Mouse (Mus musculus) R1 (cell line): Measurements from ENCODE around the gene Fam227a.

Experiments used
- DNase-seq: peaks from one replicate; pipeline ENCODE4 v3.0.0-alpha.2; 2018; ENCODE audit warnings: low read depth, low spot score

Gene Fam227a

DNA sequence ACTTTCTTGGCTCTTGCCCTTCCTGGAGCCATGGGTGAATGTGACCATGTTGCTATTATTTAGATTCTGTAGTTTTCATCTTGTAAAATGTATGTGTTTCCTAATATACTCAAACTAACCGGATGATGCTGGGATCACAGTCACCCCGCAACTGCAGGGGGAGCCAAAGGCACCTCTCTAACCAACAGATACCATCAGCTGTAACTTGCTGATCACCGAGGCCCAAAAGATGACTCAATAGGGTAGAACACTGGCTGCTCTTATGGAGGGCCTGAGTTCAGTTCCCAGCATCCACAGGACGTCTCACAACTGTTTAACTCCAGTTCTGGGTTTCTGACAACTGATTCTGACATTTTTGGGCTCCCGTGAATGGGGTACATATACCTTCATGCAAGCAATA is 42.0 kb downstream of the Fam227a start:
- peak; percentile 51 for DNase-seq

DNA sequence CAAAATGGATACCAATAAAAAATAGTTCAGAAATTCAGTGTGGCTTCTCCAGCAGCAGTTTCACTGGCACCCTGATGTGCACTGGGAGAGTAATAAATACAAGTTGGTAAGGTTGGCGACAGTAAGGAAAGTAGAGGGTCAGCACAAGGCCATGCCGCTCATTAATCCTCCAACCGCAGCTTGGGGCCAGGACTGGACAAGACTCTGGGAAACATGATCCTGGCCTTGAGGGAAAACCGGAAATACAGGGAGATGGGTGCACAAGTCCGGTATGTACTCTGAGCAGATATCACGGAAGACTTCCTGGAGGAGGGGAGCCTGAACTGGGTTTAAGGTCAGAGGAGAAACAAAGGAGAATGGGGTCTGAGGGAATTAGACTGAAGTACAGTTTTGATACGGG is 43.3 kb downstream of the Fam227a start:
- no peak for DNase-seq

DNA sequence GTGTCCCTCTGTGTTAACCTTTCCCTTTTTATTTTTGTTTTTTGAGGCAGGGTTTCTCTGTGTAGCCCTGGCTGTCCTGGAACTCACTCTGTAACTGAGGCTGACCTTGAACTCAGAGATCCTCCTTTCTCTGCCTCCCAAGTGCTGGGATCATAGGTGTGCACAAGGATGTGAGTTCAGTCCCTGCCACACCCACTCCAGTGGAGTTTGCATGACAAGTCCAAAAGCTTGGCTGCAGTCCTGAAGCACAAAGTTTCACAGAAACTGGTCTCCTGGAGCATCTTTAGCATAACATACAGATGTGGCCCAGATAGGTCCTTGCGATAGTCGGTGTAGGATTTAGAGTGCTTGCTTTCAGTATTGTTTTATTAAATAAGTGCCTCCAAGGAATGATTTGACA is 49.5 kb downstream of the Fam227a start:
- DNase-seq: peak; percentile 80

DNA sequence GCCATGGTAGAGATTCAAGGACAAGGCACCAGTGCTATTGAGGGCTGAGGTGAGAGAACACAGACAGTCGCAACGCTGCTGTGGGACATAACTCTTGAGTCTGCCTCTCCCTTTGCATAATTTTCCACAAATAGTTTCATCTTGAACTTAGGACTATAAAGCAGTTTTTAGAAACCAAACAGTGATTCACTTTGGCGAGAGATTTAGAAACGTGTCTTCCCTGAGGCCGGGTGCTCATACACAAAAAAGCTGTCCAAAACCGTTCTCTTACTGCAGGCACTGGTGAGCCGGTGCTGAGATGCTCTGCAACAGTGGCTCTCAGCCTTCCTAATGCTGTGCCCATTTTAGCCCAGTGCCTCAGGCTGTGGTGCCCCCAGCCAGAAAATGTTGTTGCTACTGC is 50.5 kb downstream of the Fam227a start:
- DNase-seq: no peak

DNA sequence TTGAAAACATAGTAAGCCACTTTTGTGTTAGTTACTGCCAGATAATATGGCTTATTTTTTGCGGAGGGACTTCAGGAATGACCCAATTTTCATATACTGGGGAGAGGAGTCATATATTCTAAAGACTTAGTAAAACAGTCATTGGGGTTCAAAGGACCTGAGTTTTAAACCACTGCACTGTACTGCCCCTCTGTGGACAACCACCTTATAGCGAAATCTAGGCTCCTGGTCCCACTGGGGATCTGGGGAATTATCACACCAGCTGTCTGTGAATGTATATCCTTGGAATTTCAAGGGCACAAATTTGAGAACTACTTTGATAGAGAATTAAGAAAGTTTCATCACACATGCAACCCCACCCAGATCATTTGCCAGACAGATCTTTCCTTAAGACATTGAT is 51.0 kb downstream of the Fam227a start:
- peak; percentile 31 for DNase-seq

DNA sequence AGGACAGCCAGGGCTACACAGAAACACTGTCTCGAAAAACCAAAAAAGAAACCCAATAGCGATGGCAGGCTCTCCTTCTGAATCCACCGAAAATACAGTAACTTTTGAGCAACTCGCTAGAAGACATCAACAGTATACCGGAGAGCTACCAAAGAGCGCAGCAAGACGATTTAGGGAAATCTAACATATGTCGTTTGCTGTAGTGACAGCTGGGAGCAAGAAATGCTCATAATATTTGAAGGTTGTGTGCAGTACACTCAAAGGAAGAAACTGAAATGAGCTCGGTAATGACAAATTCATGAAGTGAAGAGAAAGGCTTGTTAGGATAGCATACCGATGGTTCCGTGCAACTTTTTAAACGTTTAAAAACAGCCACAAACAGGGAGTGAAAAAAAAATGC is 52.6 kb downstream of the Fam227a start:
- no peak for DNase-seq

DNA sequence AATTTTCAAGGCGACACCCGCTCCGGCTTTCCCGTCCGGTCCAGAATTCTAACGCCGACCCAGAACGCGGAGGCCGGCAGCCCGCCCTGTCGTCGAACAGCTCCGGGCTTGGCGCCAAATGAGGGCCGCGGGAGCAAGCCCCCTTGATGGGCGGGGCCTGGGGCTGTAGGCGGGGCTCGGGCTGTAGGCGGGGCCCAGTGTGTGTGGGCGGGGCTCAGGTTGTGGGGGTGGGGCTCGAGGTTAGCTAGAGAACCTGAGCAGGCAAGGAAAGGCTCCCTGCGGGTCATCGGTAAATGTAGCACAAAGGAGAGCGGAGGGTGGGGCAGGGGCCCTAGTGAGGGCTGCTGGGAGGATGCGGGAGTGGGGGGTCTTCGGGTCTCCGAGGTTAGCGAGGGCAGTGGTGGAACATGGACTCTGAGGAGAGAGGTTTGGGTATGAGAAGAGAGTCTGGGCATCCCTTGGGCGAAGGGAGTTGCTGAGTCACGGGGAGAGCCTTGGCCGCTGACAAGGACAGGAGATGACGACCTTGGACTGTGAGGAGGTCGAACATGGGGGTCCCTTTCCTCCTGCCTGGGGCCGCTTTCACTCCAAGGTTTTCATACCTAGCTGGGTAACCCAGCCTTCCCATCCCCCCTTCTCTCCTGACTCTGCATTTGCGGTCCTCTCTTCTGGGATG is 53.6 kb downstream of the Fam227a start, which contains the start of gene Dmc1:
Dmc1 (minus strand) TSS at position 120 of the 676 bp plus-strand sequence.
- peak; percentile 93 for DNase-seq

DNA sequence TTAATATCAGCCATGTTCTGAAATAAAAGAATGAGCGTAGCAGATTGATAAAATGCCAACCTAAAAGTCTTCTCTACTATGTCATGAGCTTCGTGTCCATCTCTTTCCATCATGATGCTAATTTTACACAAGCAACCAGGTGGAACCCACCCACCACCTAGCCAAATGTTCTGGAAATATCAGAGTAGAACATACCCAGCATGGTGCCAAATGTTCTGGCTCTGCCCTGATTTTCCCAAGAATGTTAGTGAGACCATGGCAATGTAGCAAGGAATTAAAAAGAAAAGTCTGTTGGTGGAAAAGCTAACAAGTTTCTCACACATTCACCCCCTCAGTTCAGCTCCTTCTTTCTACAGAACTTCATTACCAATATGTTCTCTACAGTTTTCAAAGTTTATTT is 58.6 kb downstream of the Fam227a start:
- no peak for DNase-seq

DNA sequence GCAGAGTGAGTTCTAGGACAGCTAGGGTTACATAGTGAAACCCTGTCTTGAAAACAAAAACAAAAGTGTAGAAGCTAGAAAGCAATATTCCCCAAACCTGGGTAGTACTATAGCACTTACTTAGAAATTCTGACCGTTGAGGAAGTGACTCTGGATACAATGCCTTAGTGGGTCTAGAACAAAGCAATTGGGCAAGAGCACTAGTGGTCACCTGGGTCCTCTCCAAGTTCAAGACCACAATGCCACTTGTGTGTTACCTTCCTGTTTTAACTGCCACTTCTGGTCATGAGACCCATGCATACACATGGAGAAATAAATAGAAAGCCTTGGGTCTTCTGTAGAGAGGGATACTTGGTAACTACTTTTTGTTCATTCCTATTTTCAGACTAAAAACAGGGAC is 60.0 kb downstream of the Fam227a start:
- no peak for DNase-seq

DNA sequence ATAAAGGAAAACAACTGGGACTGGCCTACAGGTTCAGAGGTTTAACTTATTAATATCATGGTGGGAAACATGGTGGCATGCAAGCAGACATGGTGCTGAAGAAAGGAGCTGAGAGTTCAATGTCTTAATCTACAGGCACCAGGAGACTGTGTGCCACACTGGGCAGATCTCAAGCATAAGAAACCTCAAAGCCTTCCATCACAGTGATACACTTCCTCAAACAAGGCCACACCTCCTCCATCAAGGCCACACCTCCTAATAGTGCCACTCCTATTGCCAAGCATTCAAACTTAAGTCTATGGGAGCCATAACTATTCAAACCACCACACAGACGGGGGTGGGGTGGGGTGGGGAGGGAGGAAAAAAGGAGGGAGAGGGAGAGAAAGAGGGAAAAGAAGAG is 77.2 kb downstream of the Fam227a start:
- DNase-seq: no peak

DNA sequence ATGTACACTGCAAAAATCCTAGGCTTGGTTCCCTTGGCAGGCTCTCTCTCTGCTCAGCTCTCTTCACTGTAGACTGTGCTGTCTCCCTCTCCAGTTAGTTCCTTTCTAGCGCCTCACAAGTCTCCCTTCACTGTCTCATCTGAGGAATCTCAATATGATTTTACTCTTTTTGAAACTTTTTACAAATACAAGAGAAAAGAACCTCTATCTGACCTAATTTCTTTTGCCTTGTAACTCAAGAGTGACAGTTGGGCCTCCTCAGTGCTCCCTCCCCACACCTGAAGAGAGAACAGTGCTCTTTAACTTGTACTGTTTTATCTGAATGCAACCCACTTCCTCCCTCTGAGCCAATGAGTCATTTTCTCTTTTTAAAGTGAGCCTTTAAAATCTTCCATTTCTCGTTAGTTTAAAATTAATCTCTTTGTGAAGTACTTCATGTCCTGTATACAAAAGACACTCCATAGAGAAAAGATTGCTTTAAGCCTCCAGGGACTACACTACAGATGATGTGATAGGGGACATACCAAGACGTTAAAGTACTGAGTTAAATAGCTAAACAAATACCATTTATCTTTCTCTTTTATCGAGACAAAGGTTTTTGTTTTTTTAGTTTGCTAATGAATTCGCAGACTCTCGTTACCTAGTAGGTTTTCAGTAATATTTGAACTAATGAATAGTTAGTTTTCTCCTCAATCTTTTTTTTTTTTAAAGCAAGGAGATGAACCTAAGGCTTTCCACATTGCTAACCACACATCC is 80.9 kb downstream of the Fam227a start:
- no peak for DNase-seq

DNA sequence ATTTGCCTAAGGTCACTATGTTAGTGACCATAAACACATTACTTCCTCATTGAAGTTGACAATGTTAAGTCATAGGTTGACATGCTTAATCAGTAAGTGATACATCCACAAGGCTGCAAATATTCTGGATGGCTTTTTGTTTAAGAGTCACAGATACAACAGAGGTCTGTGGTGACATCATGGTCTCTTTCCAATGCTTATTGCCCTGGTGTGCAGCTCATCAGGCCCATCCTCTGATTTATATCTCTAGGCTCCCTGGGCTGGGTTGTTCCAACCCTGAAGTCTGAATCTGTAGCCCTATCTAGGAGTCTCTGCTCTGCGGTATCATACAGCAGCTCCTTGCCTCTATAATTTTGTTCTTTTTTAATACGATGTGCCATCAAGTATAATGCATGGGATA is 81.8 kb downstream of the Fam227a start:
- no peak for DNase-seq

DNA sequence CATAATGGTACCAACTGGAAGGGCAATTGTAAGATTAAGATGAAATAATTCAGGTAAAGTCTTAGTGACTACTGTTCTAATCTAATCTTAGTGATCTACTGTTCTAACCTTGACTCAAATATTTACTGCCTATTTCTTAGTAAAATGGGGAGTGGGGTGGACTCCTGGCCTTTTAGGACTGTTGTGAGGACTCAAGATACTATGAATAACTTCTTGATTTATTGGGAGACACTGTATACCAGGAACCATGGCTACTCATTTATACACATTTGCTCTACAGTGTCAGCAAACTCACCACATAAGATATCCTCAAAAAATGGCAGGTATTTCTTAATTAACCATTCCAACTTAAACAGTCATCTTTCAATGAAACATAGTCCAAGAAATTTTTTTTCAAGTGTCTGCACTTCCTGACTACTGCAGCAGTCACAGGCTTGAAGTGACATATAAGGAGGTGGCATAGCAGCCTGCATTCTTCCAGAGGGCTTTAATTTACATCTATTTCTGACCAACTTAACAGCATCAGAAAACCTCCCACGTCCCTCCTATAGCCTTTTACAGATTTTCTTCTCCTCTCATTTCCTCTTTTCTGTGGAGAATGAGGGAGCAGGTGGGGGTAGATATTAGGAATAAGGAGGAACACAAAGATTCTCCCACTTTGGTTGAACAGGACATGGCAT is 83.1 kb downstream of the Fam227a start:
- no peak for DNase-seq

DNA sequence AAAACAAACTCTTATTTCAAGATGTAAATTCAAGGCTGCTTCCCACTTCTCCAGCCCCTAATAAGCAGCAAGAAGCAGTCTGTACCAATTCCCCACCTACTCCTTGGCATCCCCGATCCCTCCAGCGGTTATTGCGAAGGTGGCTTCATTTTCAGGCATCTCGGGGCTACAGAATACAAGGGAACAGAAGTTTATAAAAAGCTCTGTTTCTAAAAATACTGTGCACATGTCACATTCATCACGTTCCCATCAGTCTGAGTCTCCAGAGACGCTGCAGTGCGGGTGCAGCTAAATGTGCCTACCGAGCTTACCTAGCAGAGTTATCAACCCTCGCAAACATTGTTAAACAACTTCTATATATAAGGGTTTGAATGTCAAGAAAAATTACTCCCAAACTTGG is 96.3 kb downstream of the Fam227a start:
- no peak for DNase-seq

DNA sequence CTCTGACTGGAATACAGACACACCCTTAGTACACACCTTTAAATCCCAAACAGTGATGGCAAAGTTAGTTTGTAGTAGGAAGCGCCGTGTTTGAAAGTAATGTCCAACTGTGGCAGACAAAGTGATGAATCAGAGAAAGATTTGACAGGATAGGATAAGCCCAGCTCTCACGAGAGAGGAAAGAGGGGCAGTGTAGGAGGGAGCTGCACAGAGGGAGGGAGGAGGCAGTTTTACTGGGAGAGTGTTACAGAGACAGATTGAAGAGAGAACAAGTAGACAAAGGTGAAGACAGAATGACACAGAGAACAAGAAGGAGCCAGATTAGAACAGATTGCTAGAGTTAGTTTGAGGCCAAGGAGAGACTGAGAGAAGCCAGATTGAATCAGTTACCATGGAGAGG is 99.1 kb downstream of the Fam227a start:
- no peak for DNase-seq
